Mouse (Mus musculus): ENCODE measurements around the gene Strn. TPM values are rescaled to one million over a fixed set of nuclear protein-coding genes. Genes with fewer than 3 reads are reported as not detected.
A peak's percentile ranks its signal among the peaks of the same experiment; 100 is the strongest.

The Strn gene
- total RNA-seq, 2 experiments from 2014 or later, result 55.0 to 58.0 TPM

DNA sequence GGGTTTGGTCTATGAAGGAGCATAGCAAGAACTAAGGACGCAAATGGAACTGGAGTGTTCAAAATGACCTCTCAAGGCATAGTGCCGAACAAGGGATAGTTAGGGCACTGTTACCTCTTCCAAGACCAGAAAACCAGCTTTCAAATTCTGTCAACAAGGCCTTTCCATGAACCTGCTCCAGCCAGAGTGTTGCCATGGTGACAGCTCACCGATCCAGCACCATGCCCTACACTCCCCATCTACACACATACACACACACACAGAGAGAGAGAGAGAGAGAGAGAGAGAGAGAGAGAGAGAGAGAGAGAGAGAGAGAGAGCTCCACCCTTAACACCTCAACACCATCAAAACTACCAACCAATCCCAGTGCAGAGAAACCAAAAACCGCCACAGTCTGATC, 116.3 kb downstream of the Strn start:
- DNase-seq (ENCODE audit: low spot score in 2 of 2), result no peak

DNA sequence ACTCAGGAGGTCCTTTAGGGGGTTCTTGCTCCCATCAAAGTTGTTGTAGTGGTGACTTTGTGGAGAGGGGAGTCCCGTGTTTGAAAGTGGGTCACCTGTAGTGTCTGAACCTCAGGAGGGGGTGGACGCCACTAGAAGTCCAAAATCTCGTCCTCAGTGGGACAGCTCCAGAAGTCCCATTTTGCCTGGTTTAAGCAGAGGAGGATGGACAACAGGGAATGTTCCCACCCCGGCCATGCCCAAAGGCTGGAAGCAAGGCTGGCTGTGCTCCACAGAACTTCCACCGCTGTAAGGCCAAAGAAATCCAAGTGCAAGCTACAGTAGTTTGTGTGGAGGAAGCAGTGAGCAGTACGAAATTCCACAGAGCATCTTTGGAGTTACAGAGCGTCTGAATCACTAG, 117.0 kb downstream of the Strn start:
- no peak for DNase-seq (ENCODE audit: low spot score in 2 of 2)

DNA sequence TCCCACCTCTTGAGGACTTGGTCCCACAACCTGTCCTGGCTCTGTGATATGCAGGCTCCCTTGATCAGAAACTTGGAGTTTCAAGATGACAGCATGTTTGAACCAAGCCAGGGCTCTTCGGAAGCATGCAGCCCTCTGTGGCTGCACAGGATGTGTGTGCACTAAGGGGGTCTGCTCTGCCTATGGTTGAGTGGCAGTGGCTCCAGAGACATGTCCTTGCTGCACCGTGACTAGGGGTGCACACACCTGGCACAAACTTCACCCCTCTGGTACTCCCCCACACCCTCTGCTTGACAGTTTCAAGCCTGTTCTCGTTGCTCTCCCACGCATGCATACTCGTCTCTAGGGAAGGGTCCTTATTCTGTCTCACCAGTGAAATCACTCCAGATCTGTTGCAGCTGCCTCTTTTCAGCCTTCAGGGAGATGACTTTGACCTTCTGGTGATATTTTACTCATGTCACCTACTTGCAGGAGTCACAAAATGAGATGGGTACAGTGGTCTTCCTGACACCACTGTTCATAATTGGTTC, 118.8 kb downstream of the Strn start:
- DNase-seq (ENCODE audit: low spot score in 2 of 2), result peak in 1 of 2 experiments; percentile 52

DNA sequence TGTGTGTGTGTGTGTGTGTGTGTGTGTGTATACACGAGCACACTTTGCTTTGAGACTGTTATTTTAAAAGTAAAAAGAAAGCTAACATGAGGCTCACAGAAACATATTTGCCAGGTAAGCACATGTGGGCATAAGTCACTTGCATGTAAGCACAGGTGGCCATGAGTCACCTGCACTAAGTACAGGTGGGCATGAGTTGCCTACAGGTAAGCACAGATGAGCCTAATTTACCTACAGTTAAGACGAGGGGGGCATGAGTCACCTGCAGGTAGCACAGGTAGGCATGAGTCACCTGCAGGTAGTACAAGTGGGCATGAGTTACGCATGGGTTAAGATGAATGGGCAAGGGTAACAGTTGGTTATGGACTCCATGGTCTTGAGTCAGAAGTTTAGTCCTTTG, 121.9 kb downstream of the Strn start:
- DNase-seq (ENCODE audit: low spot score in 2 of 2), result no peak

DNA sequence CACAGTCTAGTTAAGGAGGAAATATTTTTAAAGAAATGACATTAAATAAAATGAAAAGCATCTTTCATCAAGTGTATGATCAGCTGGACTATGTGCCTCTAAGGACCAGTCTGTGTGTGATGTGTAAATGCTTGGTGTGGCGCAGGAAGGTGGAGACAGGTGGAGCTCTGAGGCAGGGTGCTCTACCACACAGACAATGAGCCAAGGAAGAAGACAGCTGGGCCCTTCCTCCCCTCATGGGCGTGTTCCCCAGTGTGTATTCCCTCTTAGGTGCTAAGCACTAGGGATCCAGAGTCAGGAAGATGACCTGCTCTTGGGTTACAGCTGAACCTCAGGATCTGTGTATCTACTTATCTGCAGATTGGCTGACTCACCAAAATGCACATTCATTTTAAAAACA, 122.5 kb downstream of the Strn start:
- no peak for DNase-seq (ENCODE audit: low spot score in 2 of 2)

DNA sequence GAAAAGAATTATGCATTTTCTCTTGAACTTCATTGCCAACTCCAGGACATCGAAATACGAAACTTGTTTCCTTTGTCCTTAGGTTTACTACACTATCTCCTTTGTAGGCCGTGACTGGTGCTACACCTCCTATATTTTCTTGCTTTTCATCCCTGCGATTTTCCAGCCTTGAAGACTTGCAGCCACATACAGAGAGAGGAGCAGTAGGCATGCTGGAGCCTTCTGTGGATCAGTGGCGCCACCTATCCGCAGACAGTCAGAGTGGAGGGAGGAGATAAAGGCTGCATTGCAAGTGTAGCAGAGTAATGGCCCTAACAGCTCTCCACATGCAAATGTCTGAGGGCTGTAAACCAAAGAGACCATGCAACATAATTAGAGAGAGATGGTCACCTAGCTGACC, 125.9 kb downstream of the Strn start:
- DNase-seq (ENCODE audit: low spot score in 2 of 2), result no peak

DNA sequence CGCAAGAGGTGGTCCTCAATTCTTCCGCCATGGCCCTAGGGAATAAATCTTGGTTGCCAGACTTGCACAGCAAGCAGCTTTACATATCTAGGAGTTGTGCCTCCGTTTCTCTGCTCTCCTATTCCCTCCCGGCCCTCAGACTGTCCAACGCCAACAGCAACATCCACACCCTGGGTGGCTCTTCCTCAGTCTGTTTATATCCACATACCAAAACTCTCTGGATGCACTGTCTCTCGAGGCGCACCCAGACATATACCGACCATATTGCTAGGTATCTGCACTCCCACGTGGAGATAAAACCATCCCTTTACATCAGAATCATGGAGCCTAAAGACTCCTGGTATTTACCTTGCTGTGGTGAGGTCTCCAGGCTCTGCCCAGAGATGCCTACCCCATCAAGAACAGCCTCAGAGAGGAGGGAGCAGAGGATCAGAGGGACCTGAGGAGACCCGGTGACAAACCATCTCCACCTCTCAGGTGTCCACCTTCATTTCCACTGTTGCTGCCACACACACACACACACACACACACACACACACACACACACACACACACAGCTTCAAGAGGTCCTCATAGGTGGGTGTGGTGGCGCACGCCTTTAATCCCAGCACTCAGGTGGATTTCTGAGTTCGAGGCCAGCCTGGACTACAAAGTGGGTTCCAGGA, 127.7 kb downstream of the Strn start:
- DNase-seq (ENCODE audit: low spot score in 2 of 2), result no peak

DNA sequence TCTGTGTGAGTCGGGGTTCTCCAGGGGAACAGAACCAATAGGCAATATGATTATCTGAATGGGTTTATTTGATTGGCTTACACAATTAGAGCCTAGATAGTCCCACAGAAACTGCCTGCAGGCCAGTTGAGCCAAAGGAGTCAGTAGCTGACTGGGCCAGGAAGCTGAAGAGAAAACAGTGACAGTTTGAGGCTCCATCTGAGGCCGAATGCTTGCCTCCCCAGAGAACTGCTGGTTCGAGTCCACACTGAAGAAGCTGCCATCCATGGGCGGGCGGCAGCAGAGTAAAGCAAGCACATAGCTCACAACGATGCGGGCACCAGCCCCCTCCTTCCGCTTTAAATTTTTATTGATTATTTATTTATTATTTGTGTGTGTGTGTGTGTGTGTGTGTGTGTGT, 128.3 kb downstream of the Strn start:
- no peak for DNase-seq (ENCODE audit: low spot score in 2 of 2)

DNA sequence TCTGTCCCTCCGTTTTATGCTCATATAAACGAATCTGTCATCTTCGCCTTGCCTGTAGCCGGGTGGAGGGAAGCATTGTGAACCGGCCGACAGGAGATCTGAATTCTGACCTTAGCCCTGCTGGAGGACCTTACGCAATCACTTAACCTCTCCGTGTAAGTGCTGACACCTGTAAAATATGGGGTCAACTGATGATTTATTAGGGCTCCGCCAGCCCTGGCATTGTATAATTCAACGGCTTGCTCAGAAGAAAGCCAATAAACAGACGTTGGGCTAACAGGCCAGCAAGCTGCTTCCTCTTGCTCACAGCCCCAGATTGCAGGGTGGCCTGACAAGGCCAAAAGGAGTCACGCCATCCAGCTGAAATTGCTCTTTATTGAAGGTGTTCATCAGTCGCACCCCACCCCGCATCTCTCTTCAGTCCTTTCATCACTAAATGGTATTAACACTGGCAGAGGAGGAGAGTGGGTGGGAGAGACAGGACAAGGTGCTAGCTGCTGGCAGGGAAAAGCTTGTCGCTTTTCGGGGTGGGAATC, 128.8 kb downstream of the Strn start:
- no peak for DNase-seq (ENCODE audit: low spot score in 2 of 2)

DNA sequence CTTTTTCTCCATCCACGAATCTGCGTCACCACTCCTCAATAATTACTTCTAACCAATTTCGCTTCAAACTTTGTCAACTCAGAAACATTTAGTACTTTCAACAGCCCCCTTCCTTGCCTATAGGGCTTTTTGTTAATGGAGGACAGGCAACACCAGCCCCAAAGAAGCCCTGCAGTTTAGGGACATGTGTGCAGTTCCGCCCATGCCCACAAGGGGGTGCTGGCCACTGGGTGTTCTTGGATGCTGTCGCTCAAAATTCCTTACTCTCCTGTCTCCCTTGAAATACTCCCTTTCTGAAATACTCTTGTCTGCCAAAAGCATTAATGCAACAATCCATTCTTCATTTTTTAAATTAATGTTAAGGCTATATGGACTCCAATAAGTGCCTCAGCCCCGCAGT, 132.6 kb downstream of the Strn start:
- peak in 1 of 2 experiments; percentile 73 for DNase-seq (ENCODE audit: low spot score in 2 of 2)

DNA sequence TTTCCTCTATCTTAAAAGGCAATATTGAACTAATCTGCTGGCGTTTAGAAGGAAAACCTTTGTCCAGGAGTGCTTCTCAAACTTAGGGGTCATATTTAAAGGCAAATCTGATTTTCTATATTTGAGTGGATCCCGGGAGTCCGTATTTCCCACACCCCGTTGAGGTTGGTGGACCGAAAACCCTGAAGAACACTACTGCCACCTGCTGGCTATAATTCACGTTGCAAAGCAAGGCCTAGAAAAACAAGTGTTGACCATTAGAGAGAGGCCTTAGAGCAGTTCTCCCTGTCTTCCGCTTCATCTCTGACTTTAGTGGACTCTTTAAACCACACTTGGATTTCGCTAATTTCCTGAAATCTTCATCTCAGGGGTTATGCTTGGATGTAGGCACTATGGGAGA, 133.1 kb downstream of the Strn start:
- DNase-seq (ENCODE audit: low spot score in 2 of 2), result peak; percentile 66 to 91

DNA sequence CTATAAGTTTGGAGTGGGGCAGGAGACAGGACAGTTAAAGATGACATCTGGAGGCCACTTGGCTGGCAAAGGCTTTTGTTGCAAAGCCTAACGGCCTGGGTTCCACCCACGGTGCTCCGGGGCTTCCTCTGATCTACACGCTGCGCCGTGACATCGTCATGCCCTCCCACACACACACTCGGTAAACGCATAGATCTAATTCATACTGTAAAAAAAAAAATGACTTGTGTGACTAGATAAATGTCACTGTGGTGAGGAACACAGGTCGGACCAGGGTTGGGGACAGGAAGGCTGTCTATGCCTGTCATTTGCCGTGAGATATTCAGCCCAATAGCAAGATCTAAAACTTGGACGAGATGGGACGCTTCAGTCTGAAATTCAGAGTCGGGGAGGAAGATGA, 134.7 kb downstream of the Strn start:
- DNase-seq (ENCODE audit: low spot score in 2 of 2), result no peak

DNA sequence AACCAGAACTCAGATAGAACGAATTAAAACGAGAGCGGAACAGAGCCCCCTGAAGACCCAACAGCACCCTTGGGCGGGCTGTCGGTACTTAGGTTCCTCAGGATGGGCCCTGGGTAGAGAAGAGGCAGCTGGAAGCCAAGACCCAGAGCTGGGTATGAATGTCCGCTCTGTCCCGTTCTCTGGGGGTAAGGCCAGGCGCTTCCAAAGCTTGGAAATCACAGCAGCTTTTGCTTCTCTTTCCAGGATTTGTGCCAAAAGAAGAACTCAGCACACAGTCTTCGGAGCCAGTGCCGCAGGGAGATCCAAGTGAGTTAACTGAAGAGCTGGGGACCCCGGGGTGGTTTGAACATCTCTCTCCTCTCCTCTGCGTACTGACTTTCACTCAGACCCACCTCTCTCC, 135.4 kb downstream of the Strn start:
- peak in 1 of 2 experiments; percentile 48 for DNase-seq (ENCODE audit: low spot score in 2 of 2)

DNA sequence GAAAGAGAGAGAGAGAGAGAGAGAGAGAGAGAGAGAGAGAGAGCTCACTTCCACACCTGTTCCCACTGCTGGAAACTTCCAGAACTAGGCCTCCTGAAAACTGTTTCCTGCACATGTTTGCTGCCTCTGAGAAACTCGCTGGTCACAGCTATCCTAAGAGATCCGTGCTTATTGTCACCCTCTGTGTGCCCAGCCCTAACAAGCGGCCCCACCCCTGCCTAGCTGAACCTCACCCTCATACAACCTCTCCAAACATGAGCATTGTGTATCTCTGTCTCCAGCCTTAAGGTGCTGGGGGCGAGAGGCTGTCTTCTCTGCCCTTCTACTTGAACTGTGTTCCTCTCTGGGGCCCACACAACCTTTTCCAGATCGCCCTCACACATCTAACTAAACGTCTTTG, 136.0 kb downstream of the Strn start:
- DNase-seq (ENCODE audit: low spot score in 2 of 2), result no peak

Other genes with a start within 250 kb of the Strn start
- gene Vit, start 229.1 kb downstream of the Strn start, total RNA-seq (2021), result 1 to 10 TPM; 4.9 to 5.0 TPM
- 10 to 100 TPM; 50.8 TPM for gene Heatr5b, start 98.2 kb upstream of the Strn start, total RNA-seq (2021)
- gene Gpatch11, start 98.4 kb upstream of the Strn start, total RNA-seq (2021), result 10 to 100 TPM; 39.9 to 42.5 TPM
- gene Eif2ak2, start 145.4 kb upstream of the Strn start, total RNA-seq (2021), result 1 to 10 TPM; 4.4 to 6.3 TPM
- gene Sult6b1, start 169.8 kb upstream of the Strn start, total RNA-seq (2021), result not detected
- 10 to 100 TPM; 28.0 to 31.4 TPM for gene Cebpzos, start 179.3 kb upstream of the Strn start, total RNA-seq (2021)
- gene Cebpz, start 199.9 kb upstream of the Strn start, total RNA-seq (2021), result 10 to 100 TPM; 32.0 to 35.3 TPM
- 10 to 100 TPM; 45.8 to 51.1 TPM for gene Ndufaf7, start 199.9 kb upstream of the Strn start, total RNA-seq (2021)